Mouse (Mus musculus) left cerebral cortex, adult 9 months (tissue): Measurements from ENCODE around the gene Ccdc3.

Source experiments
- DNase-seq, 2 experiments: peaks; one replicate each; pipeline ENCODE4 v3.0.0; 2022; ENCODE audit warnings: low spot score in 2 of 2

The Ccdc3 gene

DNA sequence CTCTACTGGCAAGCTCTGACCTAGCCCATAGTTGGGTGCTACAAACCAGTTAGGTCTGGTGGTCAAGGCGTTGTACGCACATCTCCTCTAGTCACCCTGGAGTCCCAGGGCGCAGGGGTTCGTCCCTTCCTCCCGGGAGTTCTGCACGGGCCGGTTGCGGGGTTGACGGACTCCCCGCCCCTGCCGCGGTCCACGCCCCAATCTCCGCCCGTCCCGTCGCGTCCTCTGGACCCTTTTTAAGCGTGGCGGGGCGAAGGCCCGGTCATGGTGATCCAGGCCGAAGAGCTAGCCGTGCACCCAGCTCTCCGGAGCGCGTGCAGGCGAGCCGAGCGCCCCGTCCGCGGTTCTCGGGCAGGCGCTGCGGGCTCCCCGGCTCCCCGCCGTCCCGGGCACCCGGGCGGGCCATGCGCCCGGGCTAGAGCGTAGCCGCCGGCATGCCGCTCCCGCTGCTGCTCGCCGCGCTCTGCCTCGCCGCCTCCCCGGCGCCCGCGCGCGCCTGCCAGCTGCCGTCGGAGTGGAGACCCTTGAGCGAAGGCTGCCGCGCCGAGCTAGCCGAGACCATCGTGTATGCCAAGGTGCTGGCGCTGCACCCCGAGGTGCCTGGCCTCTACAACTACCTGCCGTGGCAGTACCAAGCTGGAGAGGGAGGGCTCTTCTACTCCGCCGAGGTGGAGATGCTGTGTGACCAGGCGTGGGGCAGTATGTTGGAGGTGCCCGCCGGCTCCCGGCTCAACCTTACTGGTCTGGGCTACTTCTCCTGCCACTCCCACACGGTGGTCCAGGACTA is at the start of gene Ccdc3:
Gene Ccdc3, plus strand, starts transcription at position 277 of the 787 bp plus-strand sequence.
- no peak for DNase-seq

DNA sequence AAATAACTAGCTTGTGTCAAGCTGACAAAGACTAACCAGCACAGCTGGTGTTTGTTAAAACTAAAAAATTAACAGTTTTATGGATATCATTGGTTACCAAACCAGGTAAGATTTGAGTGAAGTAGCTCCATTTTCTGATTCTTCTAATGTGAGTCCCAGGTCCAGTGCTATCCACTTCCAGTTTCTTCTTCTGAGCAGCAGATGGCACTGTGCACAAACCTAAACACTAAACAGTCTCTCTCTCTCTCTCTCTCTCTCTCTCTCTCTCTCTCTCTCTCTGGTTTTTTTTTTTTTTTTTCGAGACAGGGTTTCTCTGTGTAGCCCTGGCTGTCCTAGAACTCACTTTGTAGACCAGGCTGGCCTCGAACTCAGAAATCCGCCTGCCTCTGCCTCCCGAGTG is 47.2 kb upstream of the Ccdc3 start:
- peak in 1 of 2 experiments; percentile 46 for DNase-seq

DNA sequence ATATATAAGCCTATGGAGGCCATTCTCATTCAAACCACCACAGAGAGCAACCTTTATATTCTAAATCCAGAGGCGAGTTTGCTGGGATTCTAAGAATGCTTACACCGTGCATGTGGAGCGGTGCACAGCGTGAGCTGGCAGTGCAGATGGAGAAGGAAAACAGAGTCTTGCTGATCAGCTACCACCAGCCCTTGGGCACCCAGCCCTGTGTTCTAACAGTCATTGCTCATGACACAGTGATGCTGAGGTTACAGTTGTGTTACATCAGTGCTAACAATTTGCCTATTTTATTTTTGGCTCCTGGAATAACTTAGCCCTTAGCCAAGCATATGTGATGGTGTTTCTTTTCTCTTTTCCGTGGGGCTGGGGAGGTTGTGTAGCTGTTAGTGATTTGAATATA is 42.7 kb upstream of the Ccdc3 start:
- DNase-seq: peak in 1 of 2 experiments; percentile 19

DNA sequence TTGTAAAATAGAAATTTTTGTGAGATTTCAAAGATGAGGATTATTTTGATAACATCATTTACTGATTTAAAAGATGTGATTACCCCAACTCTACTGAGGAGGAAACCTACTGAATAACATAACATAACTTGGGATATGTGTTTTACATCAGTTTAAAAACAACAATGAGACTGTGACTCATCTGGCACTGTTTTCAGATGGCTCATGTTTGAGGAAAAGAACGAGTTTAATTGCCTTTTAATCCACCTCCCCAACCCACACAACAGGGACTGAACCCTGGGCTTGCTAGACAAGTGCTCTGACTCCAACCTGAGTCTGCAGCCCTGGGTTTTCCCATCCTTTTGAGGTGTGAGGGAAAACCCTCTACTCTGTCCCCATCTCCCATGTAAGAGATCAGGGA is 42.3 kb upstream of the Ccdc3 start:
- no peak for DNase-seq

DNA sequence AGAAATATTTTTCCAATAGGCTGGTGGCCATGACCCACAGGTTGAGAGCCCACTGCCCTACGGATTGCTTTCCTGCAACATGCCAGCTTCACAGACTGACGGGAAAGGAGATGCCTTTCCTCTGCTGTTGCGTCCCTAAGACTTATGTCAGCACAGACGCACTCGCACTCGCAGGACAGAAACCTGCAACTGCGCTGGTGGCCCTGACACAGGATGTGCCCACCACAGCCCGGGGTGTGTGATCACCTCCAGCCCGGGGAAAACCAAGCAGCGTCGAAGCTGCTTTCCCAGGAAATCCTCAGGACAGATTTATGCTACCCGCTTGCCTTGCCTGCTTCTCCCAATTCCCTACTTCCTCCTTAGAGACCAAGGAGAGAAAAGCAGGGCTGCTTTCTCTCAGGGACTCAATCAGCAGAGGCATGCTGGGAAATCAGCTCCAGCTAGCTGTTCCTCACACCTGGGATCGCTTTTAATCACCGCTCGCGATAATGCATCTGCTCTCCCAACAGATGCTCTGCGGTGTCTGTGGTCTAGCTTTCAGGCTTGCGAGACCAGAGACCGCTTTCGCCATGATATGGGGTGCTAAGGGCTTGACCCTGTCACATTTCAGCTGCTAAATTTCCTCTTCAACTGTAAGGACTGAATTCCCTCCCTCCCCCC is 39.7 kb upstream of the Ccdc3 start:
- no peak for DNase-seq

DNA sequence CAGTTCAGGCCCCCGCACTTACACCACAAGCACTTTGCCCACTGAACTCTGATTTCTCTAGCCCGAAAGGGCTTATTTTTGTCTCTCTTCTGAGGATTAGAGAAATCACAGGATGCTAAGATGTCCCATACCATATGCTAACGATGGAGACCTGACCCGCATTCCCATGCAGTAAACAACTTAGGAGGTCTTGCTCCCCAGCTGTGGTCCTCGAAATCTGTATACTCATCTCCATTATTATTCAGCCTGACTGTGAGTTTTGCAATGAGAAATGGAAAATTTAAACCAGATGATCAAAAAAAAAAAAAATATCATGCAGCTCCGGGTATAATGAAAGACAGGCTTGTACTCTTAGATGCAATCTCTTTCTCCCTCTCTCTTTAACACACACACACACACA is 38.4 kb upstream of the Ccdc3 start:
- no peak for DNase-seq

DNA sequence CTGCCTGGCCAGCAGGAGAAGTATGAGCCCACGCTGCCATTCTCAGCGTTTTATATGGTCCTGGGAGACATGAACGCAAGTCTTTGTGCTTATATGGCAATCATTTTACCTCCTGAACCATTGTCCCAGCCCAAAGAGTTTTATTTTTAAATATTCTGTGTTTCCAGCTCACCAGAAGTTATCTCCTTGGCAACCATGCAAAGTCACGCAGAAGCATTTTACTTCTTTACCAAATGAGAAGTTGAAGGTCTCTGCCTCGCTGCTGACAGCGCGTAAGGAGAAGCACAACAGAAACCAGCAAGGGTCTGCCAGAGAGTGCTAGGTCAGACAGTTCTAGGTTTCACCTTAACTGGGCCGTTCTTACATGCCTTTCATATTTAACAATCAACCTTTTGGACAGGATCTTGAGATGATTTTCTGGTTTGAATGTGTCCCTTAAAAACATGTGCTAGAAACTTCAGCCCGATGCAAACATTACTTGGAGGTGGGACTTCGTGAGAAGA is 35.8 kb upstream of the Ccdc3 start:
- DNase-seq: peak in 1 of 2 experiments; percentile 26

DNA sequence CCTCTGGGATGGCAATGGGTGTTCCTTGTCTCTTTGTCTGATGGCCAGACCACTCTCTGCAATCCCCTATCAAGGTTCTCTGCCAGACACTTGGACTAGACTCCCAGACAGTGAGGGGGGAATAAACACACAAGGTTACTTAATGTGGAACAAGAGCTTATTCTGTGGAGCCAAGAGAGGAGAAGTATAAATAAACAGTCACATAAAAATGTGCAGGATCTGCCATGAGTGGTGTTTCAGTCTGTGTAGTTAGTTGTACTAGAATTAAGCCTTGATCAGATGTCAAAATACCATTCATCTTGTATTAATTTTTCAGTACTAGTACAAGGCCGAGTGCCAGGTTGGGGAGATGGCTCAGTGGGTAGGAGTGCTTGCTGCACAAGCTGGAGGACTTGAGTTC is 34.7 kb upstream of the Ccdc3 start:
- DNase-seq: no peak

DNA sequence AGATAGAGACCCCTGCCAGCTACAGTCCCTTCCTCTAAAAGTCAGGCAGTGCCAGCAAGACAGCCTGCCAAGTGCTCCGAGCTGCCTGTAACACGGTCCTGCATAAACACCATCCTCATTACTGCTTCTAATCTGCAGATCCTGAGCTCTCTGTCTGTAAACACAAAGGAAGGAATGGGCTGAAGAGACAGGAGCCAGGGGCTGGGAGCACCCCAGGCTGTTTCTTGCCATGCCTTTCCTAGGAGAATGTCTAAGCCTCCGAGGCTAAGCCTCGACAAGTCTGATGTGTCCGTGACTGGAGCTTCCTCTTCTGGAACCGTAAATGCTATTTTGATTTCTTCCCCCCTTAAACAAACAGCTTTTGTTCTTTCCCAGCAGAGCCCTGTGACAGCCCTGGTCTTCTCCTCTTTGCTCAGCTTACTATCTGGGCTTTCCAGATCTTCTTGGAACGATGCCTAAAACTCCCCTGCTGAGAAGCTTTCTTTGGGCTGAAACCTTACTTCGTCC is 24.7 kb upstream of the Ccdc3 start:
- DNase-seq: no peak

DNA sequence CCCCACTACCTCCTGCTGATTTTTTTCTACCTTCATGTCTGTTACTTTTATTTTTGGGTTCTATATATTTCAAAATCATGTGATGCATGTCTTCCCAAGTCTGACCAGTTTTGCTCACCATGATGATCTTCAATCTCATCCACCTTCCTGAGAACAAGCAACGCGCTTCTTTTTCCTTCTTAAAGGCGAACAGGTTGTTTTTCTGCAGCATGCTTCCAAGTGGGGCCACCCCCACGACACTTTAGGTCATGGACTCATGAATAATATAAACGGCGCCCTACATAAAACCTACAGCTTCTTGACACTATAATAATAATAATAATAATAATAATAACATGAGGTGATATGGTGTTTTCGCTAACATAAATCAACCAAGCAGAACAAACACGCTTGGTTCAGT is 23.2 kb upstream of the Ccdc3 start:
- DNase-seq: no peak

DNA sequence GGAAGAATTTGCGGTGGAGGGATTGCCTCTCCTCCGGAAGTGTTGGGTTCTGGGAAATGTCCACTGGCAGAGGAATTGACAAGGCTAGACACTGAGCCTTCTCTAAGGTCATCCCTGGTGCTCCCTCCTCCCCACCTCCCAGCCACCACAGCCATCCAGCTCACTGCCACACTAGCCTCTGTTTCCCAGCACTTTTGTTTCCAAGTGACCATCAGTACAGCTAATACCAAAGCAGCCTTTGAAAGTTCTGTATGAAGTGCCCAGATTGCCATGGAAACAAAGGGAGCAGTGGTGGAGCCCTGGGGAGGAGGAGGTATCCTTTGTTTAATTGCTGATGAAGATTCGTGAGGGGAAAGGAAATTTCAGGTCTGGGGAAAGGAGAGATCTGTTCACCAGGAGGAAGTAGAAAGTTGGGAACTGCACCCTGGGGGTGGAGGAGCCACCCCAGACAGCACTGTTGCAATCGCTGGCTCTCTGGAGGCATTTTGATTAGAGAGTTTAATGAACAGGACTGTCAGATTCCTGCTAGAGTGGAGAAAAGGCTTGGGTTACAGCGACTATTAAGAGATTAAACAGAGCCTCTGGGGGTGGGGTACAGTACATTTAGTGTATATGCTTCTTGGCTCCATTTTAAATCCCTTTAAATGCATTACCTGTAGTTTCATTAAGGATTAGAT is 20.6 kb upstream of the Ccdc3 start:
- DNase-seq: no peak

DNA sequence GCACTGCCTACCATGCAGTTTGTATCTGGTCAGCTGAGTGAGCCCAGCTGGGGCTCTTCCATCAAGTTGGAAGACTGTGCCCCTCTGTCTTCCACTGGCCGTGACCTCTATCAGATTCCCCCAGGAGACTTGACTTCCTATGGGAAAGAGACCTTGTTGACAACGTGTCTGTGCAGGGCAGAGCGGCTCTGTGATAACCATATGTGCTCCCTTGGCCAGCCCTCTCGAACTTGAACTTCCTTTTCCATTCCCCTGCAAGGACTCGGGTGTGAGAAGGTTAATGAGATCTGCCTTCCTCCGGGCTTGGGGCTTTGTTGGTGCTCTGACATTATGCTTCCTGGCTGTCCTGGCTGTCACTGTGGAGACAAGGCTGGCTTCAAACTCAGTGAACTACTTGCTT is 12.1 kb upstream of the Ccdc3 start:
- DNase-seq: no peak

DNA sequence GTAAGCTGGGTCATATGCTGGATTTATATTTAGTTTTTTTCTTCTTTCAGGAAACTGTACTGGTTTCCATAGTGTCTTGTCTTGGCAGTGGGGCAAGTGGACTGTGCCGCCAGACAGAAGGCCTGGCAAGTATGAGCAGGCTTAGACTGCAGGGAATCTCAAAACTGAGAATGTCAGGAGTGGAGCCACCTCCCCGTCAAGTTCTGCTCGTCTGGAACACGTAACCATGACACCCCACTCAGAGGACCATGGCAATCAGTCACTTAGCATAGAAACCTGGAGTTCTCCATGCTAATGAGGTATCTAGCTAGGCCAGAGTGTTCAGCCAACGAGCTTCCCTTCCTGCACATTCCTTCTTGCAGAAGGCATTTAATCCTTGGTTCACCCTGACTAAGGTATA is 10.2 kb upstream of the Ccdc3 start:
- no peak for DNase-seq

DNA sequence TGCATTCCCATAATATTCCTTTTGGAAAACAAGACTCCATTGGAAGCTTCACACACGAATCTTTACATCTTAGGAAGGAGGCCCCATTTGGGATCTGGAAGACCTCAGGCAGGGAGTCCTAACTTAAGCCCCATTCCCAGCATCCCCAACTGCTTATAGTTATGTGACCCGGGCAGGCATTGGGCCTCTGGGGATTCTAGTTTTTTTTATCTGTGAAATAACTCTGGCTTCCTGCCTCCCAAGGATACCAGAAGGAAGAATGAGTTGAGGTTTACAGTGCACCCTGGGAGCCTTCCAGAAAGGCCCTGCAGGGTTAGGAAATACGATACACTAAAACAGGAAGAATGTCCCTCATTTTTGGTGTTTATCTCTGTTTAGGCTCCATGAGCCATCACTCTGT is 8.5 kb upstream of the Ccdc3 start:
- DNase-seq: no peak

DNA sequence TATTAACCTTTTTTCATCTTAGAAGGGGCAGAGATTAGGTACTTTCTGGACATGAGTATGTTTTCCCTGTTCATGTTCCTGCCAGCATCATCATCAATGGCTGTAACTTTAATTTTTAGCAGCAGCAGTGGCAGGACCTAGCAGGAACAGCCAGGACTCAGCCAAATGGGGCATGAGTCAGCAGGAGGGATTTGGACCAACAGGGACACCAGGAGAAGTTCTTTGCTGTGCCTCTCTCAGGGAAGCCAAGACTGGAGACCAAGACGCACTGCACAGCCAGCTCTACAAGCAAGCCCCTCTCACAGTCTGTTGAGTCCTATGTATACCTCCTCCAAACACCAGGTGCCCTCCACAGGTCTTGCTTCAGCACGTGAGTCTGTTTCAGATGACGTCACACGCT is 5.5 kb upstream of the Ccdc3 start:
- DNase-seq: no peak

DNA sequence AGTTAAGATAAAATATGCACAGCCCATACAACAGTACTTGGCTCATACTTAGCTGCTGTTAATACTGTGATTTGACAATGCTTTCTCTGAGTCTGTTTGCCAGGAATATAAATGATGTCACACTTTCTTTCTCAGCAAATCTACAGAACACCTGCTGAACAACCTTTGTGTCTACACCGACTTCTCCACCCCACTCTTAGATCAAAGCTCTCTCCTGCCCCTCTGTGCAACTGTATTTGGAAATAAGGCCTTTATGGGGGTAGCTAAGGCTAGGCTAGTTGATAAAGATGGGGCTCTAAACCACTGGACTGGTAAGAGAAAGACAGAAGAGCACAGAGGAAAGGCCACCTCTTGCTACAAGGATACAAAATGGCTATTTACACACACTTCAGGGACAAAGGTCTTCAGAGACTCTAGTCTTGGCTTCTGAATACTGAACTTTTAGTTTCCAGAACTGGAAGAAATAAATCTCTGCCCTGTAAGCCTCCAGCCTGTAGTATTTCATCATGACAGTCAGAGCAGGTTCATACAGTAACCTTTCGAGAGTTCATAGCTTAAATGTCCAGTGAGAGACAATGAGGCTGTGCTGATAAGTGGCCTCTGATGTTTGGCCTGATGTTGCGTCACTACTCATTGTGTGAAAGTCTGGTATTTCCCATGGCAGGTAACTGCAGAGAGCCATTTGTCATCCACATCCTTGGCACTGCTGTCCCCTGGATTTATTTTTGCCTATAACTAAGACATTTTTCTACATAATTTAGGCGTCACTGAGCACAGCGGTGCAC is 2.4 kb upstream of the Ccdc3 start:
- DNase-seq: no peak

DNA sequence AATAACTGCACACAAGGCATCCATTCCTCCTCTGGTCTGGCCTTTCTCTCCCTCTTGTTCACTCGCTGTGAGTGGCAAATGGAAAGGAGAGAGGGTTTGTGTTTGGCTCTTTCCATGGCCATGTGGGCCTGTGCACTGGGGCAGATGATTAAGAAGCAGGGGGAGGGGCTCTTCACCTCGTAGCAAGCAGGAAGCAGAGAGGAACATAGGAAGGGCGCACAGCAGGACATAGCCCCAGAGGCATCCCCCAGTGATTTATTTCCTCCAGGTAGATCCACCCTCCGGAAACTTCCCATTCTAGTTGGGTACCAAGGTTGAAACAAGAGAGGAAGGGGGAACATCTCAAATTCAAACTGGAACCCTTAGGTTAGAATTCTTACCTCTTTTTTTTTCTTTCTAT is 2.4 kb downstream of the Ccdc3 start:
- DNase-seq: no peak

DNA sequence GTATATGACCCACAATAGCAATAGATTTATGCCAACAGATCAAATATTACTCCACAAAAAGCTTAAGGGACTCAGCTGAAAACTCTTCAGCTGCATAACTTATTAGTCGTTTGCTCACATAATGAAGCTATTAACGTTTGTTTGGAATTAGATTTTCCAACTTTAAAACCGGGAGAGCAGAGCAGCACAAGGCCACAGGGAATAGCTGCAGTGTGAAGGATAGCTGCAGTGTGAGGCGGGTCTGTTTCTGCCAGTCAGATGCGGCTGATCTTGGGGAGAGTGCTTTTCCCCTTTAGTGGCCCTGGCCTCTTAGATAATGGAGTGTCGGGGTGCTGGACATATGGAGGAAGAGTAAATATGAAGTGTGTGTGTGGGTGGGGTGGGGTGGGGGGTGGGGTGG is 6.9 kb downstream of the Ccdc3 start:
- DNase-seq: no peak

DNA sequence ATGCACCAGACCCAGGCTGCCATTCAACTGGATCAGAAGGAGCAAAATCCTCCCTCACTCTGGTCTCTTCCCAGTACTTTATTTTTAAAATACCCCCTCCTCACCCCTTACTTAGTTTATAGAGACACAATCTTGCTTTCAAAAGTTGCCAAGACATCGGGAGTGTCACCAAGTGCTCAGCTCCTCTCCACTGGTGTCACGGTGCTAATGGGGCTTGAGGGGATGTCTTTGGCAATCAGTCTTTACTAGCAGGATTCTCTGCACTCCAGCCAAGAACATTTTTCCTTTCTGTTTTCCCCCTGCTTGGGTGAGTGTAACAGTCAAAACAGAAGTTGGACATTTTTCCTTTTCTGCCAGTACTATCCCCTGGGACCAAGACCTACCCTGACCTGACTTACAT is 10.3 kb downstream of the Ccdc3 start:
- no peak for DNase-seq

DNA sequence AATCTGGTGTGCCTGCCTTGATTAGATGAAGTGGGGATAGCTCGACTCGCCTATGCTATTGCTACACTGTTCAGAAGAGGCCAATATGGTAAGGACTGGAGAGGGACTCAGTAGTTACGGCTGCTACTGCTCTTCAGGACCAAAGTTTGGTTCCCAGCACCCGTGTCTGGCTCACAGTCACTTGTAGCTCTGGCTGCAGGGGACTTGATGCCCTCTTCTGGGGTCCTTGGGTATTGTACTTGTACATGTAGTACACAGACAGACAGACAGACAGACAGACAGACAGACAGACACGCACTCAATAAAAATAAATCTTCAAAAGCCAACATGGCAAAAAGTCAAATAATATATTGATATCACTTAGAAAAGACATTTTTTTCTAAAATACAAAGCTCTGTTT is 17.1 kb downstream of the Ccdc3 start:
- DNase-seq: no peak

DNA sequence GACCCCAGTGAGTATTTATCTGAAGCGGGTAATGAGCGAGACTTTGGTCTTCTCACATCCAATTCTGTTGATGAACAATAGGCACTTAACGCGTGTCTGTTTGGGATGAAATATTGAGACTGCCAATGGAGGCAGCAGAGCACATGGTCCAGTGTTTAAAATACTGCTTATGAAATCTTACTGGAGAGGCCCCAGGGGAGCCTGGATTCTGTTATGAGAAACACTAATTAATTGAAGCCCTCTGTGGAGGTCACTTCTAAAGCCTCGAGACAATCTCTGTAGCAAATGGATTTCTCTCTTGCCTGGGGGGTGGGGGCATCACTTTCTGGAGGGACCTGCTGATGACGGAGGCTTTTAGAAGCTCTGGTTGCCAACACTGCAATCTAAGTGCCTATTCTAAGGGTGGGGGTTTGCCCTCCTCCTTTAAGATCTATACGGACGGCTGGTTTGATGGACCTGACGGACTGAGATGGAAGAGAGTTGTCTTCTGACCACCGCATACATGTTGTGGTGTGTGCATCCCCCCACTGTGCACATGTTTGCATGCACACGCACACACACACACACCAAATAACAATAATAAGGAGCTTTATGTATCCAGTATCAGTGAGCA is 22.8 kb downstream of the Ccdc3 start:
- no peak for DNase-seq
